Mouse (Mus musculus) midbrain, embryonic 11.5 days (tissue): ENCODE results near the gene Syngr1. TPM values are rescaled to one million over a fixed set of nuclear protein-coding genes. Genes with fewer than 3 reads are reported as not detected.

Experiments
- ATAC-seq: fragments of 200-750 bp; cut with Nextera tagmentation; 2 replicates; pipeline ENCODE4 v1.8.0; 2017; ENCODE audit warnings: moderate TSS enrichment, moderate library complexity; ENCODE audit not compliant: low FRiP score
- DNase-seq: peaks from one replicate; pipeline ENCODE4 v3.0.0; 2015; ENCODE audit warnings: low spot score; ENCODE audit errors: missing footprints
- H3K27ac ChIP-seq: fragments of 300-500 bp; sonication (generic); 2 replicates; pipeline ENCODE4 v1.5.1; 2014; ENCODE audit warnings: low read depth, low read length
- H3K27me3 ChIP-seq: fragments of 300-500 bp; sonication (generic); 2 replicates; pipeline ENCODE4 v1.6.1; 2014; ENCODE audit warnings: mild to moderate bottlenecking, low read length, moderate library complexity, mixed read lengths; ENCODE audit not compliant: control insufficient read depth, insufficient read depth
- H3K36me3 ChIP-seq: fragments of 300-500 bp; sonication (generic); 2 replicates; pipeline ENCODE4 v1.6.1; 2014; ENCODE audit warnings: mild to moderate bottlenecking, low read length, moderate library complexity, mixed read lengths; ENCODE audit not compliant: control insufficient read depth, insufficient read depth
- H3K4me1 ChIP-seq: fragments of 300-500 bp; sonication (generic); 2 replicates; pipeline ENCODE4 v1.6.1; 2014; ENCODE audit warnings: low read length; ENCODE audit not compliant: control insufficient read depth, insufficient read depth
- H3K4me2 ChIP-seq: fragments of 300-500 bp; sonication (generic); 2 replicates; pipeline ENCODE4 v1.6.1; 2014; ENCODE audit warnings: mild to moderate bottlenecking, moderate library complexity
- H3K4me3 ChIP-seq: fragments of 300-500 bp; sonication (generic); 2 replicates; pipeline ENCODE4 v1.5.1; 2014; ENCODE audit warnings: low read depth, low read length
- H3K9ac ChIP-seq: fragments of 300-500 bp; sonication (generic); 2 replicates; pipeline ENCODE4 v1.6.1; 2014; ENCODE audit warnings: low read length
- H3K9me3 ChIP-seq: fragments of 300-500 bp; sonication (generic); 2 replicates; pipeline ENCODE4 v1.6.1; 2016; ENCODE audit warnings: low read length; ENCODE audit not compliant: control insufficient read depth
- WGBS: fragments of 180-500 bp; shearing (Covaris S2); extraction: QIAGEN DNeasy Blood & Tissue Kit; methylation state at CpG from one replicate; pipeline ENCODE4 v1.1.7; 2014; 5-methylcytosine and 5-hydroxymethylcytosine counted together
- microRNA-seq: library from miRNA; unstranded; fragments of <30 nt; microRNA quantifications from one replicate; pipeline ENCODE4, GENCODE M21; 2017
- polyA plus RNA-seq: library from polyadenylated mRNA; unstranded; fragments of >200 nt; fragmentation: Nextera tagmentation; extraction: Ambion mirVana; gene quantifications from 2 replicates; pipeline ENCODE4 v1.2.1, GENCODE M21; 2014

Syngr1 gene
- polyA plus RNA-seq, 1 experiment from 2014 or later, result 7.4 TPM

- H3K4me3 ChIP-seq, result no peak overlapping the region
- H3K27ac ChIP-seq, result no peak overlapping the region
- peaks cover 20% of the 10 kb centered on the region for H3K36me3 ChIP-seq
- WGBS, result 90% methylated on average over 4 of the region's 4 CpGs
- H3K27me3 ChIP-seq, result no peaks in the 10 kb centered on the region
- ATAC-seq (no peak), DNase-seq (no peak)
- H3K9me3 ChIP-seq, result no peaks in the 10 kb centered on the region
- no peaks in the 10 kb centered on the region for H3K4me1 ChIP-seq
- no peak overlapping the region for H3K9ac ChIP-seq
- H3K4me2 ChIP-seq, result no peak overlapping the region
Measured at GRCm38 (mm10) chr15:80160726-80161125, 69.6 kb downstream of the Syngr1 start.

GRCm38 (mm10) chr15:80161199-80161598 lies 70.1 kb downstream of the Syngr1 start:
- H3K9me3 ChIP-seq, result no peaks in the 10 kb centered on the region
- H3K4me3 ChIP-seq, result no peak overlapping the region
- 82% methylated on average over 3 of the region's 3 CpGs for WGBS
- no peak for ATAC-seq
- H3K4me1 ChIP-seq, result no peaks in the 10 kb centered on the region
- DNase-seq, result no peak
- no peak overlapping the region for H3K9ac ChIP-seq
- no peaks in the 10 kb centered on the region for H3K27me3 ChIP-seq
- no peak overlapping the region for H3K4me2 ChIP-seq
- no peak overlapping the region for H3K27ac ChIP-seq
- peaks cover 20% of the 10 kb centered on the region for H3K36me3 ChIP-seq

GRCm38 (mm10) chr15:80162401-80162964 lies 71.3 kb downstream of the Syngr1 start:
- WGBS, result 93% methylated on average over 4 of the region's 4 CpGs
- peaks cover 20% of the 10 kb centered on the region for H3K36me3 ChIP-seq
- no peak overlapping the region for H3K4me2 ChIP-seq
- no peaks in the 10 kb centered on the region for H3K27me3 ChIP-seq
- no peaks in the 10 kb centered on the region for H3K9me3 ChIP-seq
- ATAC-seq (no peak), DNase-seq (no peak)
- H3K4me3 ChIP-seq, result no peak overlapping the region
- no peaks in the 10 kb centered on the region for H3K4me1 ChIP-seq
- no peak overlapping the region for H3K27ac ChIP-seq
- H3K9ac ChIP-seq, result no peak overlapping the region

GRCm38 (mm10) chr15:80163274-80163673 lies 72.1 kb downstream of the Syngr1 start:
- H3K36me3 ChIP-seq, result peaks cover 14% of the 10 kb centered on the region
- H3K9me3 ChIP-seq, result no peaks in the 10 kb centered on the region
- ATAC-seq, result no peak
- no peak overlapping the region for H3K27ac ChIP-seq
- H3K27me3 ChIP-seq, result no peaks in the 10 kb centered on the region
- H3K4me1 ChIP-seq, result no peaks in the 10 kb centered on the region
- H3K9ac ChIP-seq, result no peak overlapping the region
- no peak overlapping the region for H3K4me3 ChIP-seq
- no peak for DNase-seq
- H3K4me2 ChIP-seq, result no peak overlapping the region
- 91% methylated on average over 11 of the region's 11 CpGs for WGBS

- 86% methylated on average over 4 of the region's 4 CpGs for WGBS
- H3K4me3 ChIP-seq, result no peak overlapping the region
- peaks cover 12% of the 10 kb centered on the region for H3K36me3 ChIP-seq
- no peaks in the 10 kb centered on the region for H3K9me3 ChIP-seq
- H3K27ac ChIP-seq, result no peak overlapping the region
- ATAC-seq, result no peak
- H3K27me3 ChIP-seq, result no peaks in the 10 kb centered on the region
- H3K4me2 ChIP-seq, result no peak overlapping the region
- H3K4me1 ChIP-seq, result no peaks in the 10 kb centered on the region
- H3K9ac ChIP-seq, result no peak overlapping the region
- no peak for DNase-seq
Measured at GRCm38 (mm10) chr15:80163716-80164115, 72.6 kb downstream of the Syngr1 start.

GRCm38 (mm10) chr15:80165396-80165795 lies 74.3 kb downstream of the Syngr1 start:
- WGBS, result 69% methylated on average over 5 of the region's 5 CpGs
- DNase-seq (no peak), ATAC-seq (no peak)
- Histone ChIP-seq H3K9me3 (no peaks in the 10 kb centered on the region), H3K4me1 (no peaks in the 10 kb centered on the region), H3K4me2 (no peak overlapping the region), H3K27me3 (no peaks in the 10 kb centered on the region), H3K27ac (no peak overlapping the region), H3K4me3 (no peak overlapping the region), H3K36me3 (peaks cover 10% of the 10 kb centered on the region), H3K9ac (no peak overlapping the region)

Small RNA genes within 50 kb of the gene (microRNA-seq; reads per million reads assigned to microRNA genes)
- gene Snord43, result 29.4 reads per million, percentile 40 among the genes with 10 or more reads in this experiment

Other genes starting within 250 kb of the Syngr1 start
- 5.5 and 6.0 TPM in 2 replicates for gene Apobec3, start 199.7 kb upstream of the Syngr1 start, polyA plus RNA-seq
- gene Cbx7, start 120.2 kb upstream of the Syngr1 start, polyA plus RNA-seq, result 1.4 and 1.9 TPM in 2 replicates
- 1.5 and 2.0 TPM in 2 replicates for gene Pdgfb, start 76.4 kb upstream of the Syngr1 start, polyA plus RNA-seq
- gene Rpl3, start 534 bp downstream of the Syngr1 start, polyA plus RNA-seq, result 1,032 and 1,053 TPM in 2 replicates
- 24.9 and 29.4 TPM in 2 replicates for gene Tab1, start 41.8 kb downstream of the Syngr1 start, polyA plus RNA-seq
- 8.0 and 10.7 TPM in 2 replicates for gene Mgat3, start 82.4 kb downstream of the Syngr1 start, polyA plus RNA-seq
- 35.5 and 40.8 TPM in 2 replicates for gene Mief1, start 142.7 kb downstream of the Syngr1 start, polyA plus RNA-seq
- gene AC140267.1, start 144.5 kb downstream of the Syngr1 start, polyA plus RNA-seq, result not detected in 2 replicates
- gene Atf4, start 163.8 kb downstream of the Syngr1 start, polyA plus RNA-seq, result 137 and 144 TPM in 2 replicates
- gene Rps19bp1, start 173.0 kb downstream of the Syngr1 start, polyA plus RNA-seq, result 70.9 and 75.4 TPM in 2 replicates
- 0.03 and 0.05 TPM in 2 replicates for gene Cacna1i, start 195.9 kb downstream of the Syngr1 start, polyA plus RNA-seq